Mouse (Mus musculus) thymus, adult 2 months (tissue): Measurements from ENCODE around the gene Gm47959. TPM values are rescaled to one million over a fixed set of nuclear protein-coding genes. Genes with fewer than 3 reads are reported as not detected.
"Not testable (repeated sequence)": the region's sequence is repeated elsewhere in the genome, so short reads cannot be mapped to it uniquely, and the experiment has no call there.

Experiments
- DNase-seq: peaks from one replicate; pipeline ENCODE4 v3.0.0; 2021
- H3K27ac ChIP-seq: fragments of 200-500 bp; 2 replicates; pipeline ENCODE4 v1.5.1; 2012; ENCODE audit warnings: low read length, control low read depth; ENCODE audit not compliant: control insufficient read depth, insufficient read depth
- H3K27me3 ChIP-seq: fragments of 200-500 bp; 2 replicates; pipeline ENCODE4 v1.6.1; 2012; ENCODE audit warnings: mild to moderate bottlenecking, low read length, moderate library complexity, mixed read lengths; ENCODE audit not compliant: control insufficient read depth, insufficient read depth
- H3K36me3 ChIP-seq: fragments of 200-500 bp; 2 replicates; pipeline ENCODE4 v1.6.1; 2012; ENCODE audit warnings: mild to moderate bottlenecking, low read length, moderate library complexity; ENCODE audit not compliant: control insufficient read depth, insufficient read depth
- H3K4me1 ChIP-seq: fragments of 200-500 bp; replicated peaks from 2 replicates; pipeline ENCODE4 v1.6.1; 2012; ENCODE audit warnings: low read length; ENCODE audit not compliant: control insufficient read depth, insufficient read depth
- H3K4me3 ChIP-seq: fragments of 200-500 bp; 2 replicates; pipeline ENCODE4 v1.5.1; 2012; ENCODE audit warnings: mild to moderate bottlenecking, low read length, control low read depth, moderate library complexity; ENCODE audit not compliant: control insufficient read depth, insufficient read depth
- CTCF ChIP-seq: fragments of 200-500 bp; IDR thresholded peaks from 2 replicates; pipeline ENCODE4 v1.5.1; 2012; ENCODE audit warnings: mild to moderate bottlenecking, control low read depth, low read length, moderate library complexity, borderline replicate concordance; ENCODE audit not compliant: control insufficient read depth, poor library complexity, insufficient read depth; ENCODE audit errors: extremely low read depth
- POLR2A ChIP-seq: fragments of 200-500 bp; IDR thresholded peaks from 2 replicates; pipeline ENCODE4 v1.6.1; 2012; ENCODE audit warnings: mild to moderate bottlenecking, low read length, control low read depth, moderate library complexity; ENCODE audit not compliant: control insufficient read depth, poor library complexity, insufficient read depth; ENCODE audit errors: extremely low read depth
- WGBS: fragments of 180-500 bp; shearing (Covaris S2); methylation state at CpG from one replicate; pipeline ENCODE4 v1.1.7; 2018; 5-methylcytosine and 5-hydroxymethylcytosine counted together
- polyA plus RNA-seq: library from polyadenylated mRNA; depleted of rRNA; stranded (reverse); fragments of >200 nt; gene quantifications from 2 replicates; pipeline ENCODE4 v1.2.3, GENCODE M21; 2012; rRNA removed

Gene Gm47959
- polyA plus RNA-seq, result not detected in 2 replicates

GRCm38 (mm10) chr1:83000306-83000705 is at the start of gene Gm47959:
TSS of gene Gm47959 (plus strand) at chr1:83000548.
- H3K27ac ChIP-seq, H3K27me3 ChIP-seq, H3K36me3 ChIP-seq, H3K4me3 ChIP-seq, H3K4me1 ChIP-seq, DNase-seq: not testable (repeated sequence)
- 96% methylated on average over 9 of the region's 9 CpGs for WGBS

- H3K27me3 ChIP-seq, H3K27ac ChIP-seq, H3K4me3 ChIP-seq, H3K36me3 ChIP-seq, H3K4me1 ChIP-seq, DNase-seq: not testable (repeated sequence)
Observed at GRCm38 (mm10) chr1:82955913-82956312, 44.4 kb upstream of the Gm47959 start, which contains the start of gene Gm7544. TSS of gene Gm7544 (minus strand) at chr1:82956013.

- no peak for DNase-seq
- 93% methylated on average over 11 of the region's 11 CpGs for WGBS
- Histone ChIP-seq H3K27ac (no peak within 1 kb of the TSS), H3K27me3 (no peaks in the 10 kb centered on the region), H3K36me3 (no peaks in the 10 kb centered on the region), H3K4me1 (no peaks in the 10 kb centered on the region), H3K4me3 (no peak within 1 kb of the TSS)
- no peak for TF ChIP-seq CTCF
- no peak for TF ChIP-seq POLR2A
Observed at GRCm38 (mm10) chr1:82959870-82960385, 40.4 kb upstream of the Gm47959 start, which contains the start of gene Gm47955. TSS of gene Gm47955 (plus strand) at chr1:82960286.

- H3K27me3 ChIP-seq, result no peaks in the 10 kb centered on the region
- H3K36me3 ChIP-seq, result no peaks in the 10 kb centered on the region
- H3K27ac ChIP-seq, result no peak overlapping the region
- H3K4me1 ChIP-seq, result no peaks in the 10 kb centered on the region
- WGBS, result 82% methylated on average over 3 of the region's 3 CpGs
- TF ChIP-seq POLR2A (no peak), CTCF (no peak)
- no peak for DNase-seq
- H3K4me3 ChIP-seq, result no peak overlapping the region
Observed at GRCm38 (mm10) chr1:82966413-82966812, 33.9 kb upstream of the Gm47959 start.

- H3K4me1 ChIP-seq, result peaks cover 8% of the 10 kb centered on the region
- WGBS, result 60% methylated on average over 4 of the region's 4 CpGs
- no peaks in the 10 kb centered on the region for H3K27me3 ChIP-seq
- TF ChIP-seq POLR2A (no peak), CTCF (no peak)
- no peak overlapping the region for H3K27ac ChIP-seq
- no peak overlapping the region for H3K4me3 ChIP-seq
- DNase-seq, result no peak
- H3K36me3 ChIP-seq, result no peaks in the 10 kb centered on the region
Observed at GRCm38 (mm10) chr1:82972046-82972445, 28.3 kb upstream of the Gm47959 start.

GRCm38 (mm10) chr1:82973244-82973643 is 27.1 kb upstream of the Gm47959 start:
- TF ChIP-seq POLR2A (no peak), CTCF (no peak)
- Histone ChIP-seq H3K27ac (no peak overlapping the region), H3K4me1 (peaks cover 8% of the 10 kb centered on the region), H3K4me3 (no peak overlapping the region), H3K36me3 (no peaks in the 10 kb centered on the region), H3K27me3 (no peaks in the 10 kb centered on the region)
- 97% methylated on average over 1 of the region's 1 CpGs for WGBS
- no peak for DNase-seq

GRCm38 (mm10) chr1:82973901-82974300 is 26.4 kb upstream of the Gm47959 start:
- no peak for DNase-seq
- peaks cover 8% of the 10 kb centered on the region for H3K4me1 ChIP-seq
- no peak overlapping the region for H3K4me3 ChIP-seq
- H3K36me3 ChIP-seq, result no peaks in the 10 kb centered on the region
- H3K27me3 ChIP-seq, result no peaks in the 10 kb centered on the region
- TF ChIP-seq CTCF (no peak), POLR2A (no peak)
- no peak overlapping the region for H3K27ac ChIP-seq
- WGBS, result 26% methylated on average over 6 of the region's 6 CpGs
